Mouse (Mus musculus) stomach, postnatal 0 days (tissue): ENCODE data around the gene Gm8298.

Experiments used
- CTCF ChIP-seq: IDR thresholded peaks from 2 replicates; pipeline ENCODE4 v1.5.1; 2016; ENCODE audit warnings: antibody characterized with exemption, low read depth, mild to moderate bottlenecking, moderate library complexity
- EP300 ChIP-seq: optimal IDR thresholded peaks from 2 replicates; pipeline ENCODE3; 2016; ENCODE audit warnings: antibody characterized with exemption

DNA sequence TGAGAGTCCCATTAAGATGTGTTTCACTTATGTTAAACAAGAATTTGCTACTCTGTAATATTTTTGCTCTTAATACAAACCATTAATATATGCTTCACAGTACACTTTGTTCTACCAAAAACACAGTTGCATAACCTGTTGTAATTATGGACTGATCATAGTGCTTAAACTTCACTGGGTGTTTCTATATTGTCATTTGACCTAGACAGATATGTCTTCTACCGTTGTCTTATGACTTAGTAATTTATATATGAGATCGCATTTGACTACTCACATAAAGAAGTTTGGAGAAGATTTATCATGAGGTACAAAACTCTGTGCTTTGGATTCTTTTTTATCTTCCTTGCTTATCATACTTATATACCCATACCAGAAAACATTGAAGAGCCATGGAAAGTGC lies at the start of gene Gm8298:
- TF ChIP-seq CTCF = no peak
- TF ChIP-seq EP300 = no peak
